Mouse (Mus musculus) adrenal gland, postnatal 4 days (tissue): ENCODE measurements around the gene Chrng. TPM values are rescaled to one million over a fixed set of nuclear protein-coding genes. Genes with fewer than 3 reads are reported as not detected.

Source experiments
- DNase-seq, 2 experiments: peaks; one replicate each; pipeline ENCODE4 v3.0.0; 2021 to 2022; ENCODE audit warnings: low spot score in 2 of 2, mixed read lengths in 2 of 2
- long read RNA-seq, 2 experiments: library from polyadenylated mRNA; stranded (forward); transcript quantifications; one replicate each; pipeline ENCODE4 v2.0.0; 2021
- total RNA-seq, 2 experiments: library from RNA; stranded (reverse); gene quantifications; 2 replicates each; pipeline ENCODE4 v1.2.3; 2021

Gene Chrng
- under 1 TPM in 1 of 2 experiments, not detected in 1; 0.34 TPM for total RNA-seq
- long read RNA-seq, experiment 1, result 0 reads
- long read RNA-seq, experiment 2, partial matches to known transcripts, result 0 of 1 reads
- long read RNA-seq, experiment 2, other reads (novel, unspliced or antisense), result 0 of 1 reads

DNA sequence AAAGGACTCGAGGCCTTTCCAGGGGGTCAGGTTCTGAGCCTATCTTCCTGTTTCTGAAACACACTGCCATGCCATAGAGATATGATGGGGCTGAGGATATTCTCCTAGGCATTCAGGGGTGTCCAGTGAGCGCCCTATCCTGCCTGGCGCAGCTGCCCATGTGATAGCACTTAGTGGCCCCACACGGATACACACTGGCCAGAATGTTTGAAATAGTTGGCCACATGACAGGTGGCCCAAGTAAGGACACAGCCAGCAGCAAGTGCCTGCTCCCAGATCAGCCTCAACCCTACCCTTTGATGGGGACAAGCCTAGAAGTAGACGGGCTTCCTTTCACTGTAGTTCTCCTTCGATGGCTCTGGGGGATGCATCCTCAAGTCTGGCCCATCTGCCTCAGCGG is at the start of gene Chrng:
Gene Chrng (plus strand): TSS at position 193 of the 400 bp plus-strand sequence.
- DNase-seq, result no peak

DNA sequence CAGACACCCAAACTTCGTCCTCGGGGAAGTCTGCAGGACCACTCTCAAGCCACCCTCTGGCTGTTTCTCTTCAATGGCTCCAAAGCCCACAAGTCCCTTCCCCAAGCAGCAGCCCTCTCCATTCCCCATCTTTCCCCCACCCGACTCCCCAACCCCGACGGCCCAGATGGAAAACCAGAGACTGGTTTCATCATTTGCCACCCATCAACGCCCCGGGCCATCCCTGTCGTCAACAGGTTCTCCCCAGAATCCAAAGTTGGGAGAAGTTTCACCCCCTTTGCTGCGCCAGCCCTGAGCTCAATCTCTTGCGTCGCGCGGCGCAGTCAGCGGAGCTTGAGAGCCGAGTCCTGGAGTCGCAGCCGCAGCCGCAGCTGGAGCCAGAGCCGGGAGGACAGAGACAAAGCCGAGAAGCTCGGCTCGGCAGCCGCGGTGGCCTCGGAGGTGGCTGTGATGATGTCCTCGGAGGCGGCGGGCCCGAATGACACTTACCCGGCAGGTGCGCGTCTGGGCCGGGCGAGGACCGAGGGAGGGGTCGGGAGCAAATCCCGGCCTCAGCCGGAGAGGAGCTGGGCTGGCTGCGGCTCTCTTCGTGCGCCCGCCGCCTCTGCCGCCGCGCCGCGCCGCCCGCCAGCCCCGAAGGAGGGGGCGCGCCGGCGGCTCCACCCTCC is 48.8 kb upstream of the Chrng start:
- no peak for DNase-seq

DNA sequence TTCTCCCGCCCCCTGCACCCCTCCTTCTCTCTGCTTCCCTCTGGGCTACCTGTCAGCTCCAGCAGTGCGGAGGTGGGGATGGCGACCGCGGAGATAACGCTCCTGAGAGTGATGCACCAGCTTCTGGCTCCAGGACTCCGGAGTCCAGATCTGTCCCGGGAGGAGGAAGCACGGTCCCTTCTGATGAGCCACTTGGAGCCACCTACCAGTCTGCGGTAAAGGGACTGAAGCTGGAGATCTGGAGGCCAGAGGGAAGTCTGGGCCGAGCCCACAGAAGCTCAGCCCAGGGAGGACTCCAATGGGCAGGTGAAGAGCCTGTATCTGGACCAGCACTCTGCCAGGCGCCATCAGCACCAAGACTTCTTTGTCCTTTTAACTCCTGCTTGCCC is 48.3 kb upstream of the Chrng start, which contains the start of gene Ecel1:
Gene Ecel1 (minus strand): TSS at position 323 of the 389 bp plus-strand sequence.
- no peak for DNase-seq

DNA sequence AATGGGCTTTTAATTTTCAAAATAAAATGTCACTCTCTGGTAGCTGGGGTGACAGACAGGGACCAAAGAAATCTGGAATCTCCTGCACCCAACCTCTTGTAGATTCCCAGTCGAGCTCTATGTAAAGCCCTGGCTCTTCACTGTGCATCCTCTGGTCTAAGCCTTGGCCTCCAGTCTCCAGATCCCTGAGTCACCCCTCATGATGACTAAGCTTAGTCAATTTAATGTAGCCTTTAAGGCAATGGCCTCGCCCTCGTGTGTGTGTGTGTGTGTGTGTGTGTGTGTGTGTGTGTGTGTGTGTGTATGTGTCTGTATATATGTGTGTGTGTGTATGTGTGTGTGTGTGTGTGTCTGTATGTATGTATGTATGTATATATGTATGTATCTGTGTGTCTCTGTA is 45.1 kb upstream of the Chrng start:
- no peak for DNase-seq

DNA sequence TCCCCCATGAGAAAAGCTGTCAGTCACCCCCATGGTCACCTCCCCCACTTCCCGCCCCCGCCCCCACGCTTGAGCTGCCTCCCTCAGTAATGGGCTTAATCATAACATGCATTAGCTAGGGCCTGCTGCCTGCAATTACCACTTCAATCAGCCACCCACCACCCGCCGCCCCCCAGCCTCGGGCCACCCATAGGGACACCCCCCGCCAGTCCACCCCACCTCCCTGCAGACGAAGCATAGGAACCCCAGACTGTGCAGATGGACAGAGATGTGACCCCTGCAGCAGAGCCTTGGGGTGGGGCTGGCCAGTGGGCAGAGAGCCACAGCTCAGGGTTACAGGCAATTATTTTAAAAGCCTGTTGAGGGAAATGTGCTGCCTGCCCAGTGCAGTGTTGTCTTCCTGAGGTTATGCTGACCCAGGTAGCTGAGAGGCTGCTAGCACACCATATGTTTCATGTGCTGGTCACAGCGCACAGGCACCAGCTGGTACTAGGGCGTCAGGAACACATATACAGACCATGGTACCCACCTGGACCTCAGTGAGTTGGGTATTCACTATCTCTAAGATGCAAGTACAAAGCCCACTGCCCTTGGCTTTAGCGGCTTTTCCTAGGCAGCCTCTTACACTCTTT is 40.2 kb upstream of the Chrng start:
- DNase-seq, result no peak

DNA sequence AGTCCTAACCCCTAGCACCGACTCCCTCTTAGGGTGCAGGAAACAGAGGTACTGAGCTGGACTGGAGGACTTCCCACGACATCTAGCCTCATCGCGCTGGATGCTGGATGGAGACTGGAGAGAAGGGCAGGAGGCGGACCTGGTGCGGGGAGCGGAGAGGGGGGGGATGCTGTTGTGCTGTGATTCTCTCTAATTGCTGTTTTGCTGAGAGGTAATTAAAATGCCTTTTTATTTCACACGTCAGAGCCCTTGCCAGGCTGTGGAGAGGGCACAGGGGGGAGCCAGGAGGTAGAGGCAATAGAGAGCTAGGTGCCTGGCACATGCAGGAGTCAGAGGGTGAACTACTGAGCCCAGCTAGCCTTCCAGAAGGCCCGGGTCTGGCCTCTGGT is 39.7 kb upstream of the Chrng start:
- no peak for DNase-seq

DNA sequence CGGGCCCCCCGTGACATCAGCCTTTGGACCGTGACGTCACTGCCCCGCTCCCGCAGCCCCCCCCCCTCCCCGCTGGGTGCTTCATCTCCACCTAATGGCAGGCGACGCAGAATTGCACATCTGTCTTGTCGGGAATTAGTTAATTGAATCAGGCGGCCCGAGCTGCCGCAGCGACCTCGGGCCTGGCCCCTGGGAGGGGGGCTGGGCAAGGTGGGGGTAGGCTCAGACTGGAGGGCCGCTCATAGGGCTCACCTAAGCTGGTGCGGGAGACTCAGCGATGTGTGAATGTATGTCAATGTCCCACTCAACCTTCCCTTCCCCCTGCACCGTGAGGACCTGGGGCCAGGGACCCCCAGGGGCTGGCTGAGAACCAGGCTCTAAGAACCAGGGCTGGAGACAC is 34.0 kb upstream of the Chrng start:
- DNase-seq, result no peak

DNA sequence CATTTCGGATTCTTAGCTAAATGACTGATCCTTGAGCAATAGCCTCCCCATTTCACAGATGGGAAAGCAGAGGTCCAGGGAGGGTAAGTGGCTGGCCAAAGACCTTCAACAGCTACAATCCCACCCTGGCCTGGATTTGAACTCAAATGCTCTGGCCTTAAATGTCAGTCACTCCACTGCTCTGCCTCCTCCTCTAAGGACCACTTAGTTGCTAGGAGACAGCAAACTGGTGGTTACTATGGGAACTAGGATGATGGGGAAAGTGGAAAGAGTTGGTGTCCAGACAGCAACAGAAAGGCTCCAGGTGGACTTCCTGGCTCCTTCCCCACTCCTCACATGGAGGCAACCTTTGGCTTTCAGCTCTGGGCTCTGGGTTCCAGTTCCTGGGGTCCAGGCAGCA is 33.1 kb upstream of the Chrng start:
- no peak for DNase-seq

DNA sequence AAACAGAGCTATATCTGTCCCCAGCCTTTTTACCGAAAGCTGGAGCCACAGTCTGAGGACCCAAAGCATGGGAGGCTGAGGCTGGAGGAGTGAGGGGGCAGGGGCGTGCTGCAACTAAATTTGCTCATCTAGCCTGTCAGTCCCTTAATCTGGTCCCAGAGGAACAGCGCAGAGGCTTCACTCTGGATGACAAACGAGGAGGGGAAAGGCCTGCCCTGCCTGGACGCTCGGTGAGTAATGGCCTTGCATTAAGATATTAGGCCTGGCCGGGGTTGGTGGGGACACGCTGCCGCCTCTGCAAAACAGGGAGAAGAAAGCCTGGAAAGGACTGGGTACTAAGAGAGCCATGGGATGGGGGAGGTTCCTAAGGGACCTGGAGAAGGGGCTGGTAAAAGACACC is 32.1 kb upstream of the Chrng start:
- no peak for DNase-seq

DNA sequence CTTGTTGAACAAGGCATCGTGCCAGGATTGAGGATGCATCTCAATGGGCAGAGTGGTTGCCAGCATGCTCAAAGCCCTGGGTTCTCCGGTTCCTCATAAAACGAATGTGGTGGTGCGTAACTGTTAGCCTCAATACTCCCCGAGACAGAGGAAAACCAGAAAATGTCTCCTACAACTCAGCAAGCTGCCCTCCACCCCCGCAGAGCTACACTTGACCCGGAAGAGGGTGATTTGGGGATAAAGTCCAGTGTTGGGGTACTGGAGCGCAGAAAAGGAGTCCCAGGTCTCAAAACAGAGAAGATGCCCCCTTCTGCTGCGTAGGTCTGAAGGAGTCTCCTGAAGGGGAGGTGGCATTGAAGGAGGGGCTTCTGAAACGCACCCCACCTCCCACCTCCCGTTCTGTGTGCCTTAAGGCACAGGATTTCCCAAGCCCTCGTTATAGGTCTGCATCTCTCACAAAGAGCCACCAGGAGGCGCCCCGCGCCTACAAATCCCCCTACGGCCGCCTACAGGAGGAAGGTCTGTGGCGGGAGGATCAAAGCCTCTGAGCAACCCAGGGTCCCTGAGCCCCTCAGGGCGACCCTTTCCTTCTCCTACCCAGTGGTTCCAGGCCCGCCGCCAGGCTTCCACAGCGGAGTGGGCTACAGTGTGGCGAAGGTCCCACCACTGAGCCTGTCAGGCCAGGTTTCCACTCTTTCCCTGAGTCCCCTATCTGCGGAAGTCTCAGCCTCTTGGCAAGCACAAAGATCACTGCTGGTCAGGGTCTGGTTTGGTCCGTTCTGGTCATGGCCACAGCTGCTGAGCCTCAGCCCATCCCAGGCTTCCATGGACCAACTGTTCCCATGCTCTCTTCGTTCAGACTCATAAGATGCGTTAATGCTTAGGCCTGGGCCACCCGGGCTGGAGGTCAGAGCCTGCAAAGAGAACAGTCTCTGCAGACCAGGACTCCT is 30.2 kb upstream of the Chrng start:
- peak in 1 of 2 experiments; percentile 43 for DNase-seq

DNA sequence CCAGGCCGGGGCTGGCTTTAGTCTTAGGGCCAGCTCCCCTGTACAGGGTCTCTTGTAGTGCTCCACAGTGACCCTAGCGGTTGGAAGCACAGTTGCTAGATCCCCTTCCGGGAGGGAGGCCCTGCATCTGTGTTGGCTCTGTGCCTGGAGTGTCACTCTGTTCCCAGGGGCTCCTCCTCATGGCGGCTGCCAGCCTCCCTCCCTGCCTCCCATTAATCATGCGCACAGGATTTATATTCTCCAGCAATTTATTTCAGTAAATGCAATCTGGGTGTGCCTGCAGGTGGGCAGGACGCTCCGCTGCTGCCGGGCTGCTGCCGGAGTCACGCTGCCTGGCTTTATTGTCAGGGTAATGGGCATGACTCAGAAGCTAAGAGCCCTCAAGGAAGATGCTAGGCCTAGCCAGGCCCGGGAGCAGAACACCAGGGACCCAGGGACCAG is 28.6 kb upstream of the Chrng start:
- DNase-seq, result peak in 1 of 2 experiments; percentile 28

DNA sequence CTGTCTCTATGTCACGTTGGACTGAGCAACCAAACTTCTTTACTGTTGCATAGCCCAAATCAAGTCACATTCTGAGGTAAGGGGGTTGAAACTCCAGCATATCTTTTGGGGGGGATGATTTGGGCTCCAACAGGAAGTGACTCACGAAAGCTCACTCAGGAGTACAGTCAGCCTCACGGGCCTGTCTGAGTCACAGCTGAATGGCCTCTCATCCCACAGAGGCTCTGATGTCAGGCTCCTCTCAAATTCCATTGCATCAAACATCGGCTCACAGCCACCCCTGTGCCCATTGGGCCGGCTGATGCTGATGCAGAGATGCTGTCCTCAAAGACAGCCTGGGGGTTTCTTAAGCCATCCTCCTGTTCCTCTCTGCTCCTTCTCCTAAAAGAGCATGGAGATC is 23.6 kb upstream of the Chrng start:
- no peak for DNase-seq

DNA sequence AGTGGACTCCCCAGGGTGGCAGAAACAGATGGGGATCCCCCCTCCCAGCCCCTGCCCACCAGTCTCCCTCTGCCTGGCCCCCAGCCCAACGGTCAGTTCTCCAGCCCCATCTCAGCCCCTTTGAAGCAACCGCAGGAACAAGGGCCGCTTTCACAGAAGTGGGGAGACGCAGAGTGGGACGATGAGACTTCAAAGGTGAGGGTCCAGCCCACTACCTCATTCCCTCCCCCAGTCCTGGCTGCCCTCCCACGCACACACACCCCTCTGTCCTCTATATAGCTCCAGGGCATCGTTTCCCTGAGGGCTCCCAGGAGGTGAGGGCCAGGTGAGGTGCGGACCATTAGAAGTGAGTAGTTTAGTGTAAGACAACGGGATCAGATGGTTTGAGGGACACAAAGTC is 21.4 kb upstream of the Chrng start, which contains the start of gene Prss56:
Gene Prss56 (plus strand): TSS at position 301 of the 400 bp plus-strand sequence.
- DNase-seq, result no peak

DNA sequence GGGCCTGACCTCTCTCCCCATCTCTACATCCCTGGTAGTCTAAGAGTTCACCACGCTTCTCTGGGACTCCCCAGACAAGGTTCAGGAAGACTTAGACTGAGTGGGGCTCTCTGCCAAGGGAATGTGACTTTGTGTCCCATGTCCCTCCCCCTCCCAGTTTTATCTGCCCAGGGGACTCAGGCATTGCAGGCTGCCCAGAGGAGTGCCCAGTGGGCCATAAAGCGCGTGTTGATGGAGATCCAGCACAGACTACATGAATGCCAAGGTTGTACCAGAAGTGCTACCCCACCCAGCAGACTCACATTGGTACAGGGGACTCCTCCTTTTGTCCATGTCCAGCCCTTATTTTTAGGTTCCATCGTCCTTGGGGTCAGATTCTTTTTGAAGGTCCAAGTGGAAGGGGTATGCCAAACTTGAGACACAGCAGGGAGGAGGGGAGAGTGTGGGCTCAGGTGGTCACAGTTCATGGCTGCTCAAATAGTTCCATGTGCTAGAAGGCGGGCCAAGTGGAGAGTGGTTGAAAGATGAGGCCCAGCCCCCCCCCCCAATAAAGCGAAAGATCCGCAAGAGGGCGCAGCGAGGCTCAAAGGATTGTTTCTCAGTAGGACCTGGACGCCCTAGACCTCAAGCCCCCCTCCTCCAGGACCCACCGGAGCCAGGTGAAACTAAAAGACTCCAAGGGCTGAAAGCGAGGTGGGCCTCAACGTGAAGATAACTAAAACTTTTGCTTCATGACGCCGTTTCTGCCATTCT is 20.3 kb upstream of the Chrng start:
- DNase-seq, result no peak

DNA sequence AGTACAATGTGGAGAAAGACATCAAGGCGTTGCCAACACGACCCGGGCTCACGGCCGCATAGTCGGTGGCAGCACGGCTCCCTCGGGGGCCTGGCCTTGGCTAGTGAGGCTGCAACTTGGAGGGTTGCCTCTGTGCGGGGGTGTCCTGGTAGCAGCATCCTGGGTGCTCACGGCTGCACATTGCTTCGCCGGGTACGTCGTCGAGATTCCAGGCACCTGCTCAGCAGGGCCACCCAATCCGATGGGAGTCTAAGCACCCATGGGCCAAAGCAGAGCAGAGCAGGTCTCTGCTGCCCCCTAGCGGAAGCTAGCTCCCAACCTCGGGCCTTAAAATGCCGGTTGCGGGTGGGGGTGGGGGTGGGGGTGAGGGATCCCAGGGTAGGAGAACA is 19.7 kb upstream of the Chrng start:
- DNase-seq, result peak; percentile 41 to 61

DNA sequence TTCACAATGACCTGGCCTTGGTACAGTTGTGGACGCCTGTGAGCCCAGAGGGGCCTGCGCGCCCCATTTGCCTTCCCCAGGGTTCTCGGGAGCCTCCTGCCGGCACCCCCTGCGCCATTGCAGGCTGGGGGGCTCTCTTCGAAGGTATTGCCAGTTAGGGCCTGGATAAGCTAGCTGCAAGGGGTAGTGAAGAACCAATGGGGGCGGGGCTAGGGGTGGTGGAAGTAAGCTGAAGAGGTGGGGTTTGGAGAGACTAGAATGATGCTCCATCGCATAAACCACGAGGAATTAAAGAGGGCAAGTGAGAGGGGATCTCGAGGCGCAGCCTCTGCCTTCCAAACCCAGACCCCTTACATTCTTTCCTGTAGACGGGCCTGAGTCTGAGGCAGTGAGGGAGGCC is 18.9 kb upstream of the Chrng start:
- no peak for DNase-seq

DNA sequence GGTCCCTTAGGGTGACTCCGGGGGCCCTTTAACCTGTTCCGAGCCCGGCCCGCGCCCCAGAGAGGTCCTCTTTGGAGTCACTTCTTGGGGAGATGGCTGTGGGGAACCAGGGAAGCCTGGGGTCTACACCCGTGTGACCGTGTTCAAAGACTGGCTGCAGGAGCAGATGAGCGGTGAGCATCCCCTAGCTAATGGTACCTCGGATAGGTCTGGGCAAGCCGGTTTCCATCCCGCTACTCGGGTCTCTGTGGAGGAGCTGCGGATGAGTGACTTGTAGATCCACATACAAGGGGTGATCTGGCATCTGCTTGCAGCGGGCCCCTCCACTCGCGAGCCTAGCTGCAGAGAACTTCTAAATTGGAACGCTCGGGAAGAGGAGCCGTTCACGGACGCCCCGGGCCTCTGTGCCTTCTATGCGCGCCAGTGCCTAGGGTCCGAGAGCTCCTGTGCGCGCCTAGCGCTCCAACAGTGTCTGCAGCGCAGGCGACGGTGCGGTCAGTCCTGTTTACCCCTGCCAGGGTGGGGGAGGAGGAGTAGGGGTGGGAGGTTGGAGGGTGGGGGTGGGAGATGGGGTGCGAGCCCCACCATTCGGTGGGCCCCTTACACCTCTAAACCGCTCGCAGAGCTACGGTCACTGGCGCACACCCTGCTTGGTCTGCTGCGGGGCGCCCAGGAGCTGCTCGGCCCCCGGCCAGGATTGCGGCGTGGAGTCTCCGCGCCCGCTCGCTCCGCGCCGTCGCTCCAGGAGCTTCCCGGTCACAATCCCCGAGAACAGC is 18.0 kb upstream of the Chrng start:
- no peak for DNase-seq

DNA sequence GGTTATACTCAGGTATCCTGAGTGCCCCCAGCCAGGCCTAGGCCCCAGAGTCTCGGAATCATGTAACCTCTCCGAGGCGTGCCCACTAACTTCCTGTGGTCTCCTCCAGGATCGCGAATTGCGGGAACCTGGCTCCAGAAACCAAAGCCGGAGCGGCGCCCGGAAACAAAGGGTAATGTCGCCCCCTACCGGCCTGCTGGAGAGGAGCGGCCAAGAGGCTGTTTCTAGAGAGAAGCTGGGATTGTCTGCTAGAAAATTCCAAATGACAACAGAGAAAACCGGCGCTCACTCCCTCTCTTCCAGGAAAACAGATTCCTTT is 17.5 kb upstream of the Chrng start:
- DNase-seq, result peak; percentile 37 to 45

DNA sequence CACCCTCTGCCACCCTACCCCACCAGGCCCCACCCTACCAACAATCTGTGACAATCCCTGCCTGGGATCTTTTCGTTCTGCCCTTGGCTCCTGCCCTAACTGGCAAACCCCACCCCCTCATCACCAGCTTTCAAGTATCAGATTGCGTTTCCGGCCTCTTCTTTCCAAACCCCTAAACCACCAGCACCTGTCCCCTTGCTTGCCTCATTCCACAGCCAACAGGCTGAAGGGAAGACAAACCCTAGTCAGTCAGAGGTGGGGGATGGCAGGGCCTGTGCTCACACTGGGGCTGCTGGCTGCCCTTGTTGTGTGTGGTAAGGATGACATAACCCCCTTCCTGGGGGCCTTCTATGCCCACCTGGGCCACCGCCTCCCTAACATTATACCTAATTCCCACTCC is 14.0 kb upstream of the Chrng start, which contains the start of gene Chrnd:
Gene Chrnd (plus strand): TSS at position 179 of the 400 bp plus-strand sequence.
- DNase-seq, result no peak

DNA sequence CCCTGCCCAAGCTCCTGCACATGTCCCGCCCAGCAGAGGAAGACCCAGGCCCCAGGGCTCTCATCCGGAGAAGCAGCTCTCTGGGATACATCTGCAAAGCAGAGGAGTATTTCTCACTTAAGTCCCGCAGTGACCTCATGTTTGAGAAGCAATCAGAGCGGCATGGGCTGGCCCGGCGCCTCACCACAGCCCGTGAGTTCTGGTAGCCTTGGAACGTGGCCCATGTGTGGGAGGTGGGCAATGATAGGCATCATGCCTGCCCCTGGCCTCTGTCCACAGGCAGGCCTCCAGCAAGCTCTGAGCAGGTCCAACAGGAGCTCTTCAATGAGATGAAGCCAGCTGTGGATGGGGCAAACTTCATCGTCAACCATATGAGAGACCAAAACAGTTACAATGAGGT is 7.2 kb upstream of the Chrng start:
- DNase-seq, result no peak
